Mouse (Mus musculus) erythroblast, embryonic 14.5 days (primary cell): Measurements from ENCODE around the gene 9930111J21Rik2.
"Not testable (repeated sequence)": the region's sequence is repeated elsewhere in the genome, so short reads cannot be mapped to it uniquely, and the experiment has no call there.

ENCODE experiments used
- GATA1 ChIP-seq: IDR thresholded peaks from 2 replicates; pipeline ENCODE4 v1.6.1; 2012; ENCODE audit warnings: low read length, inconsistent platforms, mixed read lengths
- TAL1 ChIP-seq: IDR thresholded peaks from 3 replicates; pipeline ENCODE4 v1.6.1; 2012; ENCODE audit warnings: low read length, inconsistent platforms, mixed read lengths

GRCm38 (mm10) chr11:48982848-48983247 is 68.2 kb downstream of the 9930111J21Rik2 start:
- not testable (repeated sequence) for TF ChIP-seq GATA1, TAL1
